Mouse (Mus musculus) T-helper 1 cell (primary cell): ENCODE results near the gene 6430531B16Rik.

Experiments used
- in situ Hi-C: fragments of 300-600 bp; cut with MboI, MseI; formaldehyde crosslinking; loops from one replicate; pipeline ENCODE4 v1.15.1; 2025; ENCODE audit warnings: high pct_unique_total_duplicates

The 6430531B16Rik gene

GRCm38 (mm10) chr7:139940476-139941209, 37.9 kb downstream of the 6430531B16Rik start:
- in situ Hi-C loops: no loop called here

DNA sequence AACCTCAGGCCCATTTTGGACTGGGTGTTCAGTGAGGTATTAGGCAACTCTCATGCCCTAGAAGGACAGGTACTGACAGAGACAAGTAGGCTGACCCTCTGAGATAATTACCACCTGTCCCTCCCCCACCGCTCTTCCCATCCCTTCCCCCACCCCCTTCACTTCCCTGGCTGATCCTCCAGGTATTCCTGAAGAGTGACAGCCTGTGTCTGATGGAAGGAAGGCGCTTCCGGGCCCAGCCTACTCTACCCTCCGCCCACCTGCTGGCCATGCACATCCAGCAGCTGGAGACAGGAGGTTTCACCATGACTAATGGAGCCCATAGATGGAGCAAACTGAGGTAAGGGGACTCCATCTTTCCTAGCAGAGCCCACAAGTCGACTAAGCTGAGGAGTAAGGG, 40.7 kb downstream of the 6430531B16Rik start:
- in situ Hi-C loops: no loop called here

GRCm38 (mm10) chr7:139937138-139937537, 41.4 kb downstream of the 6430531B16Rik start:
- in situ Hi-C loops: no loop called here

- in situ Hi-C loops: no loop called here
These were observed 41.9 kb downstream of the 6430531B16Rik start for GRCm38 (mm10) chr7:139936705-139937104.

DNA sequence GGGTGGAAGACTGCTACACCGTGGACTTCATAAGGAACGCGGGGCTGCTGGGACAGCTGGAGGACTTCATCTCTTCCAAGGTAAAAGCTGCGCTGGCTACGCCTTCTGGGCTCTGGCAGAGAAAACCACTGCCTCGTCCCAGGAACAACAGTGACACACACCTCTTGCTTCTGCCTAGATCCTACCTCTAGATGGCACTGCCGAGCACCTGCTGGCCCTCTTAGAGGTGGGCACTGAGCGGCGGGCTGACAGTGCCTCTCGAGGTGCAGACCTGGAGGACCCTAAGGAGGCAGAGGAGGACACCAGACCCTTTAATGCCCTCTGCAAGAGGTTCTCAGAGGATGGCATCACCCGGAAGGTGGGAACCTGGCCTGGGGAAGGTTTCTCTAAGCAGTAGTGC, 47.8 kb downstream of the 6430531B16Rik start:
- in situ Hi-C loops: no loop called here
